Mouse (Mus musculus) heart, postnatal 0 days (tissue): ENCODE results near the gene Agl. TPM values are rescaled to one million over a fixed set of nuclear protein-coding genes. Genes with fewer than 3 reads are reported as not detected.
A peak's percentile ranks its signal among the peaks of the same experiment; 100 is the strongest.

Source experiments
- ATAC-seq: fragments of 200-750 bp; cut with Nextera tagmentation; 2 replicates; pipeline ENCODE4 v1.8.0; 2017; ENCODE audit warnings: low read depth, moderate number of reproducible peaks, moderate library complexity; ENCODE audit not compliant: insufficient read depth
- DNase-seq: peaks from one replicate; pipeline ENCODE4 v3.0.0-alpha.2; 2016; ENCODE audit warnings: low spot score
- H3K27ac ChIP-seq: fragments of 300-500 bp; sonication (generic); 2 replicates; pipeline ENCODE4 v1.5.1; 2014; ENCODE audit warnings: low read depth, mild to moderate bottlenecking
- H3K27me3 ChIP-seq: fragments of 300-500 bp; sonication (generic); 2 replicates; pipeline ENCODE4 v1.6.1; 2014; ENCODE audit warnings: low read length, mixed read lengths; ENCODE audit not compliant: control insufficient read depth, insufficient read depth
- H3K36me3 ChIP-seq: fragments of 300-500 bp; sonication (generic); replicated peaks from 2 replicates; pipeline ENCODE4 v1.6.1; 2014; ENCODE audit warnings: low read length, mixed read lengths; ENCODE audit not compliant: control insufficient read depth, insufficient read depth
- H3K4me1 ChIP-seq: fragments of 300-500 bp; sonication (generic); 2 replicates; pipeline ENCODE4 v1.6.1; 2014; ENCODE audit warnings: antibody characterized with exemption; ENCODE audit not compliant: control insufficient read depth, insufficient read depth
- H3K4me2 ChIP-seq: fragments of 300-500 bp; sonication (generic); 2 replicates; pipeline ENCODE4 v1.6.1; 2014; ENCODE audit warnings: low read depth, mild to moderate bottlenecking, low read length, moderate library complexity
- H3K4me3 ChIP-seq: fragments of 300-500 bp; sonication (generic); 2 replicates; pipeline ENCODE4 v1.5.1; 2014; ENCODE audit warnings: low read depth, low read length
- H3K9ac ChIP-seq: fragments of 300-500 bp; sonication (generic); replicated peaks from 2 replicates; pipeline ENCODE4 v1.6.1; 2014; ENCODE audit warnings: low read depth, low read length, mixed read lengths
- H3K9me3 ChIP-seq: fragments of 300-500 bp; sonication (generic); replicated peaks from 2 replicates; pipeline ENCODE4 v1.6.1; 2016; ENCODE audit warnings: low read length; ENCODE audit not compliant: control insufficient read depth
- CTCF ChIP-seq: IDR thresholded peaks from 2 replicates; pipeline ENCODE4 v1.5.1; 2016; ENCODE audit warnings: antibody characterized with exemption, control low read depth, low read depth
- EP300 ChIP-seq: IDR thresholded peaks from 2 replicates; pipeline ENCODE4 v1.6.1; 2016; ENCODE audit warnings: antibody characterized with exemption, low read depth
- WGBS: fragments of 180-500 bp; shearing (Covaris S2); extraction: QIAGEN DNeasy Blood & Tissue Kit; methylation state at CpG from one replicate; pipeline ENCODE4 v1.1.7; 2014; 5-methylcytosine and 5-hydroxymethylcytosine counted together
- polyA plus RNA-seq: library from polyadenylated mRNA; unstranded; fragments of >200 nt; fragmentation: Nextera tagmentation; extraction: Ambion mirVana; gene quantifications from 2 replicates; pipeline ENCODE4 v1.2.1, GENCODE M21; 2015
- total RNA-seq: library from RNA; depleted of rRNA; stranded (reverse); fragments of >200 nt; gene quantifications from 2 replicates; pipeline ENCODE4 v1.2.3, GENCODE M21; 2014; ENCODE audit warnings: low replicate concordance

The Agl gene
- total and polyA plus RNA-seq, 2 experiments from 2014 or later, result 75.0 to 242 TPM

GRCm38 (mm10) chr3:116723496-116724481 is 84.2 kb downstream of the Agl start:
- TF ChIP-seq EP300 (no peak), CTCF (no peak)

GRCm38 (mm10) chr3:116722980-116723379 is 85.0 kb downstream of the Agl start:
- no peak overlapping the region for H3K27ac ChIP-seq
- no peak overlapping the region for H3K4me2 ChIP-seq
- peaks cover 6% of the 10 kb centered on the region; the same call in 1 of the 2 replicates for H3K4me1 ChIP-seq
- H3K9me3 ChIP-seq, result no peaks in the 10 kb centered on the region
- WGBS, result 79% methylated on average over 4 of the region's 4 CpGs
- no peak overlapping the region for H3K4me3 ChIP-seq
- no peak overlapping the region for H3K9ac ChIP-seq
- TF ChIP-seq CTCF (no peak), EP300 (no peak)
- H3K36me3 ChIP-seq, result no peaks in the 10 kb centered on the region
- no peak for ATAC-seq
- DNase-seq, result no peak
- no peaks in the 10 kb centered on the region for H3K27me3 ChIP-seq

More at GRCm38 (mm10) chr3:116723496-116724481, 84.2 kb downstream of the Agl start:
- no peak overlapping the region for H3K9ac ChIP-seq
- H3K4me3 ChIP-seq, result no peak overlapping the region
- no peaks in the 10 kb centered on the region for H3K27me3 ChIP-seq
- H3K9me3 ChIP-seq, result no peaks in the 10 kb centered on the region
- H3K27ac ChIP-seq, result no peak overlapping the region
- no peaks in the 10 kb centered on the region for H3K36me3 ChIP-seq
- ATAC-seq (no peak), DNase-seq (no peak)
- peaks cover 6% of the 10 kb centered on the region; the same call in 1 of the 2 replicates for H3K4me1 ChIP-seq
- 66% methylated on average over 10 of the region's 10 CpGs for WGBS
- H3K4me2 ChIP-seq, result no peak overlapping the region

GRCm38 (mm10) chr3:116718951-116719350 is 89.0 kb downstream of the Agl start:
- TF ChIP-seq CTCF (no peak), EP300 (no peak)
- Histone ChIP-seq H3K4me1 (no peaks in the 10 kb centered on the region; the same call in 1 of the 2 replicates), H3K9me3 (no peaks in the 10 kb centered on the region), H3K27ac (no peak overlapping the region), H3K4me3 (no peak overlapping the region), H3K27me3 (no peaks in the 10 kb centered on the region), H3K4me2 (no peak overlapping the region), H3K36me3 (no peaks in the 10 kb centered on the region), H3K9ac (no peak overlapping the region)
- DNase-seq (no peak), ATAC-seq (no peak)
- 58% methylated on average over 3 of the region's 3 CpGs for WGBS

GRCm38 (mm10) chr3:116713031-116713430 is 94.9 kb downstream of the Agl start:
- no peak for TF ChIP-seq CTCF
- TF ChIP-seq EP300, result no peak
- ATAC-seq, result no peak
- H3K9me3 ChIP-seq, result no peaks in the 10 kb centered on the region
- peaks cover 12% of the 10 kb centered on the region for H3K4me1 ChIP-seq
- no peak for DNase-seq
- no peaks in the 10 kb centered on the region for H3K27me3 ChIP-seq
- no peak overlapping the region for H3K27ac ChIP-seq
- peak overlapping the region; percentile 98; the same call in 1 of the 2 replicates for H3K9ac ChIP-seq
- 34% methylated on average over 5 of the region's 5 CpGs for WGBS
- H3K4me2 ChIP-seq, result peak overlapping the region; percentile 80
- H3K36me3 ChIP-seq, result no peaks in the 10 kb centered on the region
- peak overlapping the region; percentile 100 for H3K4me3 ChIP-seq

- peak within 1 kb of the TSS; percentile 100 for H3K4me3 ChIP-seq
- H3K9ac ChIP-seq, result peak within 1 kb of the TSS; percentile 98
- TF ChIP-seq EP300, result no peak
- no peak for TF ChIP-seq CTCF
- peaks cover 12% of the 10 kb centered on the region for H3K4me1 ChIP-seq
- H3K27ac ChIP-seq, result peak within 1 kb of the TSS; percentile 88
- no peaks in the 10 kb centered on the region for H3K36me3 ChIP-seq
- WGBS, result 2% methylated on average over 8 of the region's 8 CpGs
- H3K4me2 ChIP-seq, result peak within 1 kb of the TSS; percentile 80
- ATAC-seq (peak; percentile 31), DNase-seq (peak; percentile 17)
- no peaks in the 10 kb centered on the region for H3K9me3 ChIP-seq
- H3K27me3 ChIP-seq, result no peaks in the 10 kb centered on the region
Observed at GRCm38 (mm10) chr3:116712436-116712881, 95.5 kb downstream of the Agl start, which contains the start of gene Slc35a3. Slc35a3 (minus strand) TSS chr3:116712831.
